Mouse (Mus musculus) embryonic fibroblast, embryonic 13.5 days (primary cell): Measurements from ENCODE around the gene Ngef. TPM values are rescaled to one million over a fixed set of nuclear protein-coding genes. Genes with fewer than 3 reads are reported as not detected.

Source experiments
- H3K27ac ChIP-seq: 2 replicates; pipeline ENCODE4 v1.5.1; 2012; ENCODE audit warnings: low read length, control low read depth, inconsistent platforms; ENCODE audit not compliant: insufficient read depth
- H3K4me1 ChIP-seq: 2 replicates; pipeline ENCODE4 v1.6.1; 2011; ENCODE audit warnings: low read length; ENCODE audit not compliant: control insufficient read depth, insufficient read depth
- H3K4me3 ChIP-seq: 2 replicates; pipeline ENCODE4 v1.5.1; 2011; ENCODE audit warnings: mild to moderate bottlenecking, control low read depth, low read length; ENCODE audit not compliant: insufficient read depth
- CTCF ChIP-seq: IDR thresholded peaks from 2 replicates; pipeline ENCODE4 v1.5.1; 2011; ENCODE audit warnings: mild to moderate bottlenecking, control low read depth, low read length, moderate library complexity, borderline replicate concordance; ENCODE audit not compliant: insufficient read depth
- POLR2A ChIP-seq: IDR thresholded peaks from 2 replicates; pipeline ENCODE4 v1.6.1; 2011; ENCODE audit warnings: low read depth, mild to moderate bottlenecking, control low read depth, low read length, moderate library complexity
- polyA plus RNA-seq: library from polyadenylated mRNA; stranded (reverse); fragments of >200 nt; gene quantifications from 2 replicates; pipeline ENCODE4 v1.2.4, GENCODE M21; 2011; ENCODE audit warnings: low read depth; ENCODE audit not compliant: missing spikeins, insufficient read length

Ngef gene
- polyA plus RNA-seq, 1 experiment = 0.68 TPM

DNA sequence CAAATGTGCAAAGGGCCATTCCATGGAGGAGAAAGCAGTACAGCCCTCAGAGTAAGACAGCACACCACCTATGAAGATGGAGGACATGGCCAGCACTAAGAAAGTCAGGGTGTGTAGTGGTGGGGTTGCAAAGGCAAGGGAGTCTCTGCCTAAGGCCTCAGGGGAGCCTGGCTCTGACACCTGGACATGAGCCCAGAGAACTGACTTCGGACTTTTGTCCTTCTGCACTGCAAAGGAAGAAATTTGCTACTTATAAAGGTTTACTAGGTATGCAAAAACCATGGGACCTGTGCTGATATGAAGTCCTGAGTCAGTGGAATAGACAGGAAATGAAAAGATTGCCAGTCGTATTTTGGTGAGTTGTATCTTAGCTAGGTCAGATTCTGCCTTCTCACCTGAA is 28.1 kb upstream of the Ngef start:
- Histone ChIP-seq H3K4me3 (no peak overlapping the region), H3K27ac (no peak overlapping the region), H3K4me1 (no peaks in the 10 kb centered on the region)
- no peak for TF ChIP-seq CTCF

DNA sequence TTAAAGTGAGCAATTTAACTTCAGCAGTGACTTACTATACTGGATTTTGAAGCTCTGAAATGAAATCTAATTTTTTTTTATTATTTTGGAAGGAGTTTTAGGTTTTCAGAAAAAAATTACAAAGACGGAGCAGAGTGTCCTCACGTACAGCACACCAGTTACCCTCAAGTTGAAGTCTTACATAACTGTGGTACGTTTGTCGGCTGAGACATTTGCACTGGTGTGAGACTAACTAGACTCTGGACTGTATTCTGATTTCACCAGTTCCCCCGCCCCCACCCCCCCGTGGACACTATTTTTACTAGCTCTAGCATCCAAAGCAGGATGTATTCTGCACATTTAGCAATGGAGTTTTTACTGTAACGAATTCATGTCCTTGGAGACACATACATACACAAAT is 26.9 kb upstream of the Ngef start:
- Histone ChIP-seq H3K4me3 (no peak overlapping the region), H3K4me1 (no peaks in the 10 kb centered on the region), H3K27ac (no peak overlapping the region)
- TF ChIP-seq CTCF (no peak), POLR2A (no peak)

DNA sequence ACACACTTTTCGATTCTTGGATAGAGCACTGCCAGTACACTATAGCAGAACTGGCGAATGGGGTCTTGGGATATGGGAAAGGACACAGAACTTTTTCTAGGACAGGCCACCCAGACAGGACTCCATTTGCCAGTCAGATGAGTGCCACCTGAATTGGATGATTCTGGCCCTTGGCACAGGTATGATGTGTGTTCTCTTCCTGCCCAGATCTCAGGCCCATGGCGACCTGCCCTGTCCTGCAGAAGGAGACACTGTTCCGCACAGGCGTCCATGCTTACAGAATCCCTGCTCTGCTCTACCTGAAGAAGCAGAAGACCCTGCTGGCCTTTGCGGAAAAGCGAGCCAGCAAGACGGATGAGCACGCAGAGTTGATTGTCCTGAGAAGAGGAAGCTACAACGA is 21.0 kb upstream of the Ngef start:
- Histone ChIP-seq H3K4me3 (no peak overlapping the region), H3K27ac (no peak overlapping the region)
- TF ChIP-seq CTCF = no peak
- TF ChIP-seq POLR2A = no peak

DNA sequence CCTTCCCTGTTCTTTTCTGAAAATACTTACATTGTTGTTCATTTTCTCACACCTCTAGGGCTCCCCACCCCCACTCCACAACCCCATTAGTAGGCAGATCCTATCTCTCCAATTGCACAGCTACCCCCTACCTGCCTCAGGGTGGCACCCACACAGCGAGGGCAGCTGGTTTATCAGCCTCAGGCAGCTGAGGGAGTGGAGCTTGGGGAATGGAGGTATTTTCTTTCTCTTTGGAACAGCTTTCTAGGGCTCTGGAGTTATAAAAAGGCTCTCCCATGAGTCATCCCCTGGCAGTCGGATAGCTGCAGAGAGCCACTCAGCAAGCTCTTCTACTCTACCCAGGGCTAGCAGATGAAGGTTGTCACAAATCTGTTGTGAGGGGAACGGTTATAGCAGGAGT is 20.6 kb upstream of the Ngef start:
- Histone ChIP-seq H3K4me3 (no peak overlapping the region), H3K4me1 (0 out of 2 replicates have a peak, but pooled peaks cover 2% of the 10 kb centered on the region), H3K27ac (no peak overlapping the region)
- TF ChIP-seq CTCF (no peak), POLR2A (no peak)

More for the DNA sequence above, 21.0 kb upstream of the Ngef start:
- H3K4me1 ChIP-seq = 0 out of 2 replicates have a peak, but pooled peaks cover 2% of the 10 kb centered on the region

DNA sequence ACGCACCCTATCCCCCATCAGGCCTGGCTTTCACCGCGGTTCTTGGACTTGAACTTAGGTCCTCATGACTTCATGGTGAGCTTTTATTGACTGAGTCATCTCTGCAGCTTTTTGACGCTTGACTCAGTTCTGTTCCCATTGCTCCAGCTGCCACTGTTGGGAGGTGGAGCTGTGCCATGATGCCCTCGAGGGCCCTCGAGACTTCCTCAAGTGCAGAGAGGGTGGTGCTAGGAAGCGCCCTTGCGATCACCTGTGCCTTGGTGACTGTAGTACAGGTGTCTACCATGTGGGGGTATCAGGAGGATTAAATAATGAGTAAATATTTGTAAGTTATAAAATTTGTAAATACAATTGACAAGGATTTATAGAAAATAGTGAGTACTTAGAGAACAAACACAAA is 16.3 kb upstream of the Ngef start:
- 0 out of 2 replicates have a peak, but pooled peaks cover 2% of the 10 kb centered on the region for H3K4me1 ChIP-seq
- no peak overlapping the region for H3K27ac ChIP-seq
- no peak overlapping the region for H3K4me3 ChIP-seq
- TF ChIP-seq CTCF (no peak), POLR2A (no peak)

DNA sequence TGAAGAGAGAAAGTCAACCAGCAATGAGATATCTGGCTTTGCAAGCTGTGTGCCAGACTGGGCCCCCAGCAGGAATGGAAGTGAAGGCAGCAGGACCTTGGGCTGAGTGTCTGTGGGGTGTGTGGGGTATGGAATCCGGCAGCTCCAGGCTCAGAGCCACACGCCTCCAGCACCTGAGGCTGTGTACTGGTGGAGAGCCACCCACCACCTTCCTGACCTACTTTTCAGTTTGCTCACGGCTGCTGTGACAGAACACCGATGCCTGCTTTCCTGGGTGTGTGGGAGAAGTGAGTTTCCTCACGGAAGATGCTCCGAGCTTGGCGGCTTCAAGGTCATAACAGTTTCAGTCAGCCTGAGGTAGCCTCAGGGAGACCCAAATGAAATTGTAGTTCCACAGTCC is 15.5 kb upstream of the Ngef start:
- TF ChIP-seq POLR2A (no peak), CTCF (no peak)
- H3K27ac ChIP-seq = no peak overlapping the region

DNA sequence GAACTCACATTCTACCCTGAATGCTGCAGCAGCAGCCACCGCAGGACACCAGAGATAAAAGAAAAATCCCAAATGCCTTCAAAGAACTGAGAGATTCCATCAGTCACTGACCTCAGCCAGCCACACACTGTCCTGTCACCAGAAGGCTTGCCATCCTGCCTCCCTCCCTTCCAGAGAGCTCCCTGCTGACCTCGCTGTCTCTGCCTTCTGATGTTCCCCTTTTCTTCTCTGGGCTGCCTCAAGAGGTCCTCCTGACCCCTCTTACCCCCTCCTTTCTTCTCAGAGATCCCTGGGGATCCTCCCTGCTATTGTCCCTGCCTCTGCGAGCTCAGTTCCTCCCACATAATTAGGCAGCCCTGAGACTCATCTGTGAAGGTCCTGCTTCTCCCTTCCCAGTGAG is 7.2 kb upstream of the Ngef start:
- Histone ChIP-seq H3K27ac (no peak overlapping the region), H3K4me1 (no peaks in the 10 kb centered on the region), H3K4me3 (no peak overlapping the region)
- TF ChIP-seq POLR2A = no peak
- no peak for TF ChIP-seq CTCF

More for the DNA sequence above, 15.5 kb upstream of the Ngef start:
- H3K4me3 ChIP-seq = no peak overlapping the region
- no peaks in the 10 kb centered on the region for H3K4me1 ChIP-seq

DNA sequence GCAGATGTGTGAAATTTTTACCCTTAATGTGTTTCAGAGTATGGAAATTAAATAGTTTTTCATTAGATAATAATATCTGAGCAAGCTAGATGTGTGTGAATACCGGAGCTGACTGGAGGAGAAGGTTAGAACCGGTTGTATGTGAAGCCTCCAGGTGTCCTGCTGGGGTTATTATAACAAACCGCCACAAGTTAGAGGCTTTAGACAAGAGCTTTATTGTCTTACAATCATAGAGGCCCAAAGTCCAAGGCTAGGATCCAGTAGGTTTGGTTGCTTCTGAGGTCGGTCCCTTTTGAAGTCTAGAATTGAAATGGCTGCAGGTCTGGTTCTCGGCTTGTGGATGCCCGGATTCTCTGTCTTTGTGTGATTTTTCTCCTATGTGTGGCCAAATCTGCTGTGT is 5.3 kb upstream of the Ngef start:
- TF ChIP-seq POLR2A = no peak
- TF ChIP-seq CTCF = no peak
- Histone ChIP-seq H3K4me3 (no peak overlapping the region), H3K4me1 (no peaks in the 10 kb centered on the region), H3K27ac (no peak overlapping the region)

DNA sequence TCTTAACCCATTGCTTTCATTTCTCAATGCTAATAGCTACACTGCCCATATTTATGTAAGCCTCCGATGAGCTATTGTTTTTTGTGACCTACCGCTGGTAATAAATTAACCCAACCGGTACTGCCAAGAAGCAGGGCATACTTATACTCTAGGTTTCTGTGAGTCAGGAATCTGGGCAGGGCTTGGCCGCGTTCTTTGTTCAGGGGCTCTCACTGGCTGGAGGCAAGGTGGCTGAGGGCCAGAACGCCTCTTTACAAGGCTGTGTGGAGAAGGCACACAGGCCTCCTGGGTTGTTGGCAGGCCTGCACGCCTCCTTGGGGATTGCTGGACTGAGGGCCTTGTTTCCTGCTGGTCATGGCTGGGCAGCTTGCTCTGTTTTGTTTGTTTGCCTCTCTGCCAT is 1.1 kb upstream of the Ngef start:
- Histone ChIP-seq H3K27ac (no peak overlapping the region), H3K4me3 (no peak overlapping the region), H3K4me1 (no peaks in the 10 kb centered on the region)
- TF ChIP-seq POLR2A (no peak), CTCF (no peak)

DNA sequence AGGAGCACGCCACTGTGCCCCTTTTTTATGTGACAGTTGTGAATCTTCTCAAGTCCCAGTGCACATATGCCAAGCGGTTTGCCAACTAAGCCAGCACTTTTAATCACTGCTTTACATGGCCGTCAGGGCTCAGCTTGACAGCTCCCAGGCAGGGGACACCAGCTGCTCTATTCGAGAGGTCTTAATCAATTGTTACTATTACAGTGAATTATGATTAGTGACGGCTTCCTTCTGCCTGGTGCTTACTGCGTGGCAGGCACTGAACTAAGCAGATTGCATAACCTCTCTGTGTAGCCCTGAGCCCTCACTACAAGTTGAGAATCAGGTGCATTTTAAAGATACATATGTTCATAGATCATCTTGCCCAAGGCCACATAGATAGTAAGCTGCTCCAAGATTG is 683 bp upstream of the Ngef start:
- Histone ChIP-seq H3K4me1 (no peaks in the 10 kb centered on the region), H3K27ac (no peak overlapping the region), H3K4me3 (no peak overlapping the region)
- TF ChIP-seq POLR2A = no peak
- TF ChIP-seq CTCF = no peak

DNA sequence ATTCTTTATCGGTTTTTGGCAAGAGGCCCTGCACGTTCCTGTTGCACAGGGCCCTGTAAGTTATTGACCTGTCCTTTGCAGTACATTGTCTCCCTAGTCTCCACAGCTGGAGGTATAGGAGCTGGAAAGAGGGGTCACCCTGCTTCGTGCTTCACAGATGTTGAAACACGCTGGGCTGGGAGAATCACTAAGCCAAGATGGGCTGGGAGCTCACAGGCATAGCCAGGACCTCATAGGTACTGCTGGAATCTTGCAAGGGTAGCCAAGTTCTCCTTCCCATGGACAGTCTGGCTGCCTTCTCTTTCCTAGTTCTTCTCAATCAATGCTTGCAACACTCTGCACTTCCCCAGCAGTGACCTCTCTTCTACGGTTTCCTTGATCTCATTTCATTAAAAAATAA is 409 bp downstream of the Ngef start:
- Histone ChIP-seq H3K27ac (no peak overlapping the region), H3K4me1 (no peaks in the 10 kb centered on the region), H3K4me3 (no peak overlapping the region)
- TF ChIP-seq POLR2A (no peak), CTCF (no peak)
